Mouse (Mus musculus): ENCODE measurements around the gene Dcxr.
"Not testable (repeated sequence)": the region's sequence is repeated elsewhere in the genome, so short reads cannot be mapped to it uniquely, and the experiment has no call there.

Dcxr gene

GRCm38 (mm10) chr11:120727169-120727527 is at the start of gene Dcxr:
Gene Dcxr (minus strand): TSS chr11:120727281.
- DNase-seq (ENCODE audit: low spot score in 2 of 2), result no peak

- peak; percentile 88 to 98 for DNase-seq (ENCODE audit: low spot score in 2 of 2)
Measured at GRCm38 (mm10) chr11:120775774-120776469, 48.8 kb upstream of the Dcxr start.

- no peak for DNase-seq (ENCODE audit: low spot score in 2 of 2)
Measured at GRCm38 (mm10) chr11:120773463-120774190, 46.5 kb upstream of the Dcxr start.

GRCm38 (mm10) chr11:120772749-120773148 is 45.7 kb upstream of the Dcxr start:
- no peak for DNase-seq (ENCODE audit: low spot score in 2 of 2)

- no peak for DNase-seq (ENCODE audit: low spot score in 2 of 2)
Measured at GRCm38 (mm10) chr11:120768206-120768605, 41.1 kb upstream of the Dcxr start.

- DNase-seq (ENCODE audit: low spot score in 2 of 2), result not testable (repeated sequence)
Measured at GRCm38 (mm10) chr11:120767023-120767422, 39.9 kb upstream of the Dcxr start.

- DNase-seq (ENCODE audit: low spot score in 2 of 2), result not testable (repeated sequence)
Measured at GRCm38 (mm10) chr11:120763121-120763999, 36.3 kb upstream of the Dcxr start.

GRCm38 (mm10) chr11:120762672-120763041 is 35.6 kb upstream of the Dcxr start, which contains the start of gene Hmga1b:
Gene Hmga1b (plus strand): TSS chr11:120762794.
- DNase-seq (ENCODE audit: low spot score in 2 of 2), result not testable (repeated sequence)

GRCm38 (mm10) chr11:120761811-120762671 is 35.0 kb upstream of the Dcxr start:
- no peak for DNase-seq (ENCODE audit: low spot score in 2 of 2)

- no peak for DNase-seq (ENCODE audit: low spot score in 2 of 2)
Measured at GRCm38 (mm10) chr11:120760236-120760635, 33.2 kb upstream of the Dcxr start.

GRCm38 (mm10) chr11:120751606-120752005 is 24.5 kb upstream of the Dcxr start:
- DNase-seq (ENCODE audit: low spot score in 2 of 2), result no peak

GRCm38 (mm10) chr11:120749430-120749829 is 22.3 kb upstream of the Dcxr start:
- peak in 1 of 2 experiments; percentile 40 for DNase-seq (ENCODE audit: low spot score in 2 of 2)

GRCm38 (mm10) chr11:120747974-120748373 is 20.9 kb upstream of the Dcxr start:
- no peak for DNase-seq (ENCODE audit: low spot score in 2 of 2)

GRCm38 (mm10) chr11:120744121-120744701 is 17.1 kb upstream of the Dcxr start:
- no peak for DNase-seq (ENCODE audit: low spot score in 2 of 2)

GRCm38 (mm10) chr11:120740981-120741380 is 13.9 kb upstream of the Dcxr start:
- DNase-seq (ENCODE audit: low spot score in 2 of 2), result no peak

GRCm38 (mm10) chr11:120736424-120736823 is 9.3 kb upstream of the Dcxr start:
- no peak for DNase-seq (ENCODE audit: low spot score in 2 of 2)

GRCm38 (mm10) chr11:120733521-120733920 is 6.4 kb upstream of the Dcxr start:
- no peak for DNase-seq (ENCODE audit: low spot score in 2 of 2)

- no peak for DNase-seq (ENCODE audit: low spot score in 2 of 2)
Measured at GRCm38 (mm10) chr11:120731858-120732680, 5.0 kb upstream of the Dcxr start, which contains the start of gene Cbr2. Gene Cbr2 (minus strand): TSS chr11:120732114.

GRCm38 (mm10) chr11:120731395-120731794 is 4.3 kb upstream of the Dcxr start:
- DNase-seq (ENCODE audit: low spot score in 2 of 2), result no peak

- no peak for DNase-seq (ENCODE audit: low spot score in 2 of 2)
Measured at GRCm38 (mm10) chr11:120730331-120730870, 3.3 kb upstream of the Dcxr start.
